ENCODE assay signal across 20 mouse cellular contexts in the genomic region with DNA sequence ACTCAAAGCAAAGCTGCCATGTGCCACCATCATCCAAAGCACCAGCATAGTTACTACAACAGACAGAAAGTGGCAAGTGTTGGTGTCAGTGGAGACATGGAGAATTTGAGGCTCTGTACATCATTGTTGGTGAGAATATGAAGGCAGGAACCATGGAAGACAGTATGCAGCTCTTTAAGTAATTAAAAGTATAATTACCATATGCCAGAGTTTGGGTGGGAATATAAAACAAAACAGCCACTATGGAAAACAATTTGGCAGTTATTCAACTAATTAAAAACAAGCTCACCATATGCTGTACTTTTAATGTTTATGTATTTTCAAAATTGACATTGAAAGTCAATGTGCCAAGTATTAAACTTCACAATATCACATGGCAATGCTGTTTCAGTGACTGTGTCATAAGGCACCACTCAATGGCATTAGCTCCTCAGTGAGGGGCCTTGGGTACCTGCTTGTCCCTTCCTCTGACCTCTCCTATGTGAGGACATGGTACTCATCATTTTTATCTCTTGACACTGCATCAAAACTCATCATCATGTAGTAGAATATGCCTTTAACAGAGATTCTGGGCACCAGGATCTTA.
DNase-seq lines count a peak whose midpoint lies in the region; ATAC-seq and TF ChIP-seq lines count a peak whose summit lies in the region.
"Had no signal": no experiment of that assay in that cellular context is flagged by ENCODE, and none has a peak within 500 bp of the region (broad histone marks: within the 10 kb centered on the region; RNA-seq: fewer than 3 reads in every experiment).

No protein-coding gene starts in this region.

- H3K27ac ChIP-seq in forebrain, embryonic 13.5 days: no peak overlapping the region
- H3K27ac ChIP-seq in forebrain, embryonic 12.5 days: no peak overlapping the region
- no peak overlapping the region for H3K27ac ChIP-seq in forebrain, embryonic 15.5 days (replicated peaks)
- H3K27ac ChIP-seq in forebrain, postnatal 0 days (ENCODE audit: low read depth, low read length): no peak overlapping the region
- peak overlapping the region; percentile 75 for H3K27ac ChIP-seq in layer of hippocampus, adult 2 months
- H3K27ac ChIP-seq: embryonic facial prominence, embryonic 10.5 days; embryonic facial prominence, embryonic 12.5 days had no signal

- H3K4me3 ChIP-seq in forebrain, embryonic 13.5 days: no peak overlapping the region
- no peak overlapping the region for H3K4me3 ChIP-seq in forebrain, embryonic 12.5 days (replicated peaks)
- no peak overlapping the region for H3K4me3 ChIP-seq in forebrain, embryonic 15.5 days
- H3K4me3 ChIP-seq in forebrain, postnatal 0 days (ENCODE audit: low read depth, low read length): no peak overlapping the region
- no peak overlapping the region for H3K4me3 ChIP-seq in layer of hippocampus, adult 2 months
- H3K4me3 ChIP-seq: embryonic facial prominence, embryonic 10.5 days; embryonic facial prominence, embryonic 12.5 days had no signal

- no peaks in the 10 kb centered on the region for H3K4me1 ChIP-seq in forebrain, embryonic 13.5 days
- no peaks in the 10 kb centered on the region for H3K4me1 ChIP-seq in forebrain, embryonic 12.5 days
- H3K4me1 ChIP-seq in forebrain, embryonic 15.5 days: no peaks in the 10 kb centered on the region
- H3K4me1 ChIP-seq in forebrain, postnatal 0 days (ENCODE audit: insufficient read depth): no peaks in the 10 kb centered on the region
- H3K4me1 ChIP-seq: embryonic facial prominence, embryonic 10.5 days; embryonic facial prominence, embryonic 12.5 days had no signal

- peak; percentile 61 for ATAC-seq in forebrain, embryonic 13.5 days
- ATAC-seq in forebrain, embryonic 12.5 days (ENCODE audit: low FRiP score): no peak
- ATAC-seq in forebrain, embryonic 15.5 days (replicated peaks): peak; percentile 77
- no peak for ATAC-seq in forebrain, postnatal 0 days
- ATAC-seq: CD4-positive, CD25-positive, alpha-beta regulatory T cell, adult 4 months had no signal

- no peaks in the 10 kb centered on the region for H3K9me3 ChIP-seq in forebrain, embryonic 13.5 days (replicated peaks)
- H3K9me3 ChIP-seq in forebrain, embryonic 12.5 days: no peaks in the 10 kb centered on the region
- H3K9me3 ChIP-seq in forebrain, embryonic 15.5 days: no peaks in the 10 kb centered on the region
- H3K9me3 ChIP-seq in forebrain, postnatal 0 days (ENCODE audit: low read length): no peaks in the 10 kb centered on the region
- H3K9me3 ChIP-seq: embryonic facial prominence, embryonic 10.5 days; embryonic facial prominence, embryonic 12.5 days; G1E had no signal

- no peak overlapping the region for H3K9ac ChIP-seq in forebrain, embryonic 13.5 days
- no peak overlapping the region for H3K9ac ChIP-seq in forebrain, embryonic 12.5 days
- no peak overlapping the region for H3K9ac ChIP-seq in forebrain, embryonic 15.5 days (replicated peaks)
- H3K9ac ChIP-seq in forebrain, postnatal 0 days: no peak overlapping the region
- H3K9ac ChIP-seq: embryonic facial prominence, embryonic 12.5 days had no signal

- no peaks in the 10 kb centered on the region for H3K36me3 ChIP-seq in forebrain, embryonic 13.5 days (ENCODE audit: poor library complexity, severe bottlenecking)
- H3K36me3 ChIP-seq in forebrain, embryonic 12.5 days (replicated peaks): no peaks in the 10 kb centered on the region
- no peaks in the 10 kb centered on the region for H3K36me3 ChIP-seq in forebrain, embryonic 15.5 days
- no peaks in the 10 kb centered on the region for H3K36me3 ChIP-seq in forebrain, postnatal 0 days (ENCODE audit: insufficient read depth)
- H3K36me3 ChIP-seq: embryonic facial prominence, embryonic 10.5 days; embryonic facial prominence, embryonic 12.5 days; G1E had no signal

- no peak overlapping the region for H3K4me2 ChIP-seq in forebrain, embryonic 13.5 days
- no peak overlapping the region for H3K4me2 ChIP-seq in forebrain, embryonic 12.5 days
- H3K4me2 ChIP-seq in forebrain, embryonic 15.5 days (replicated peaks): no peak overlapping the region
- no peak overlapping the region for H3K4me2 ChIP-seq in forebrain, postnatal 0 days (ENCODE audit: low read depth)
- H3K4me2 ChIP-seq: embryonic facial prominence, embryonic 12.5 days had no signal

- no peak for DNase-seq in forebrain, postnatal 0 days
- DNase-seq in layer of hippocampus, adult 2 months (ENCODE audit: low spot score in 2 of 2): no peak
- no peak for DNase-seq in layer of hippocampus, postnatal 10 days (ENCODE audit: low spot score in 2 of 2)
- DNase-seq: adrenal gland, adult 2 months; adrenal gland, postnatal 10 days; adrenal gland, postnatal 25 days; B cell, adult 2 months; cerebellum, adult 11-12 months; cerebellum, adult 2 months; cerebellum, adult 9-10 months; cerebellum, postnatal 10 days; cerebellum, postnatal 25 days had no signal

- no peak for TF ChIP-seq CTCF in forebrain, postnatal 0 days (IDR thresholded peaks at IDR 0.05; ENCODE audit: low read depth)
- no peak for TF ChIP-seq CTCF in layer of hippocampus, adult 2 months (conservative IDR thresholded peaks at IDR 0.05)

- no peaks in the 10 kb centered on the region for H3K27me3 ChIP-seq in forebrain, embryonic 13.5 days
- no peaks in the 10 kb centered on the region for H3K27me3 ChIP-seq in forebrain, embryonic 12.5 days
- H3K27me3 ChIP-seq in forebrain, embryonic 15.5 days: no peaks in the 10 kb centered on the region
- H3K27me3 ChIP-seq in forebrain, postnatal 0 days (ENCODE audit: insufficient read depth, low read length): no peaks in the 10 kb centered on the region
- H3K27me3 ChIP-seq: CH12.LX; embryonic facial prominence, embryonic 12.5 days had no signal

Comparison
In these comparisons a context has a peak if more than half of its experiments do, and no peak if none do; other contexts are left out.
1. ATAC-seq: peak in forebrain, embryonic 13.5 days (single experiment) and forebrain, embryonic 15.5 days (single experiment); none in forebrain, embryonic 12.5 days (single experiment) and forebrain, postnatal 0 days (single experiment).